Mouse (Mus musculus) hindbrain, embryonic 16.5 days (tissue): ENCODE results near the gene 4931414P19Rik. TPM values are rescaled to one million over a fixed set of nuclear protein-coding genes. Genes with fewer than 3 reads are reported as not detected.
A peak's percentile ranks its signal among the peaks of the same experiment; 100 is the strongest.

ENCODE experiments used
- ATAC-seq: fragments of 200-750 bp; cut with Nextera tagmentation; 2 replicates; pipeline ENCODE4 v1.8.0; 2017; ENCODE audit warnings: moderate TSS enrichment, moderate library complexity
- H3K27ac ChIP-seq: fragments of 300-500 bp; sonication (generic); 2 replicates; pipeline ENCODE4 v1.5.1; 2014; ENCODE audit warnings: low read depth, mild to moderate bottlenecking, control low read depth, low read length, moderate library complexity
- H3K27me3 ChIP-seq: fragments of 300-500 bp; sonication (generic); replicated peaks from 2 replicates; pipeline ENCODE4 v1.6.1; 2014; ENCODE audit warnings: low read length; ENCODE audit not compliant: control insufficient read depth, insufficient read depth
- H3K36me3 ChIP-seq: fragments of 300-500 bp; sonication (generic); 2 replicates; pipeline ENCODE4 v1.6.1; 2014; ENCODE audit warnings: mild to moderate bottlenecking, low read length, moderate library complexity, mixed read lengths; ENCODE audit not compliant: control insufficient read depth, insufficient read depth
- H3K4me1 ChIP-seq: fragments of 300-500 bp; sonication (generic); 2 replicates; pipeline ENCODE4 v1.6.1; 2014; ENCODE audit warnings: low read depth, low read length; ENCODE audit not compliant: control insufficient read depth, insufficient read depth
- H3K4me2 ChIP-seq: fragments of 300-500 bp; sonication (generic); 2 replicates; pipeline ENCODE4 v1.6.1; 2014; ENCODE audit warnings: mild to moderate bottlenecking, low read length, control low read depth, moderate library complexity
- H3K4me3 ChIP-seq: fragments of 300-500 bp; sonication (generic); 2 replicates; pipeline ENCODE4 v1.5.1; 2014; ENCODE audit warnings: mild to moderate bottlenecking, low read length, control low read depth, moderate library complexity
- H3K9ac ChIP-seq: fragments of 300-500 bp; sonication (generic); 2 replicates; pipeline ENCODE4 v1.6.1; 2014; ENCODE audit warnings: low read depth, mild to moderate bottlenecking, control low read depth, low read length, moderate library complexity
- H3K9me3 ChIP-seq: fragments of 300-500 bp; sonication (generic); 2 replicates; pipeline ENCODE4 v1.6.1; 2014; ENCODE audit warnings: mild to moderate bottlenecking, low read length, moderate library complexity; ENCODE audit not compliant: control insufficient read depth
- WGBS: fragments of 180-500 bp; shearing (Covaris S2); extraction: QIAGEN DNeasy Blood & Tissue Kit; methylation state at CpG from one replicate; pipeline ENCODE4 v1.1.7; 2014; 5-methylcytosine and 5-hydroxymethylcytosine counted together
- polyA plus RNA-seq: library from polyadenylated mRNA; unstranded; fragments of >200 nt; fragmentation: Nextera tagmentation; extraction: Ambion mirVana; gene quantifications from 2 replicates; pipeline ENCODE4 v1.2.1, GENCODE M21; 2015

The 4931414P19Rik gene
- polyA plus RNA-seq, 1 experiment from 2014 or later = 5.5 TPM

- Histone ChIP-seq H3K4me3 (peak overlapping the region; percentile 68), H3K36me3 (no peaks in the 10 kb centered on the region), H3K27ac (peak overlapping the region; percentile 98), H3K9ac (peak overlapping the region; percentile 85; the same call in 1 of the 2 replicates), H3K4me2 (peak overlapping the region; percentile 66), H3K9me3 (no peaks in the 10 kb centered on the region), H3K27me3 (no peaks in the 10 kb centered on the region), H3K4me1 (peaks cover 17% of the 10 kb centered on the region)
- WGBS = 35% methylated on average over 4 of the region's 4 CpGs
- no peak; the same call in 1 of the 2 replicates for ATAC-seq
Observed at GRCm38 (mm10) chr14:54602613-54603012, 3.2 kb downstream of the 4931414P19Rik start.

DNA sequence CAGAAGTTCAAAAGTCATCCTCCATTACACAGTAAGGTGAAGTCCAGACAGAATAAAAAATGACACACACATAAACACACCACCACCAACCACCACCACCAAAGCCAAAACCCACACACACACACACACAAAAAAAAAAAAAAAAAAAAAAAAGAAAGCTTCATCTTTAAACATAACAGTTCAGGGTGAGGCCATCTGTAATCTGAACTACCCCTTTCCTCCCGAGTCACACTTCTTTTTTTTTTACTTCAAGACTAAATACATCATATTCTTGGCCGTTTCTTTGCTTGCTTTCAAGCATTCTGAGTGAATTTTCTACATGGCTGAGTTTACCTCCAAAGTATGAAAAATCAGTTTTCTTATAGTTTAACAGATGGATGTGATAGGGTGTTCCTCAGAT, 4.2 kb downstream of the 4931414P19Rik start:
- Histone ChIP-seq H3K9me3 (no peaks in the 10 kb centered on the region), H3K4me2 (no peak overlapping the region), H3K27me3 (no peaks in the 10 kb centered on the region), H3K27ac (no peak overlapping the region), H3K36me3 (no peaks in the 10 kb centered on the region), H3K4me3 (no peak overlapping the region), H3K9ac (no peak overlapping the region), H3K4me1 (peaks cover 17% of the 10 kb centered on the region)
- no peak for ATAC-seq
- 68% methylated on average over 2 of the region's 2 CpGs for WGBS

DNA sequence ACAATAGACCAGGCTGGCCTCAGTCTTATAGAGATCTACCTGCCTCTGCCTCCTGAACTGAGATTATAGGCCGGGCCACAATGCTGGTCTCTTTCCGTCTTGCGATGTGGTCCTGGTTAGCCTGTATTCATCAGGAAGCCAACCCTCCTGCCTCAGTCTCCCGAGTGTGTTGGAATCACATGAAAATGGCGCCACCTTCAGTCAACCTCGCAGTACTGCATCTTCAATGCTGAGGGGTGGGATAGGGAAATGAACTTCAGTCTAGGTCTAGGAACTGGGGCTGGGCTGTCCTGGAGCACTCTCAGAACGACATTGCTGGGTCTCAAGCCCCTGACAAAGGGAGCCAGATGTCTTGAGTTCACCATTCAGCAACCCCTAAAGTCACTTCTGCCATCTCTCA, 8.7 kb downstream of the 4931414P19Rik start:
- H3K4me1 ChIP-seq = peaks cover 7% of the 10 kb centered on the region
- no peaks in the 10 kb centered on the region; the same call in 1 of the 2 replicates for H3K36me3 ChIP-seq
- H3K27me3 ChIP-seq = no peaks in the 10 kb centered on the region
- 79% methylated on average over 7 of the region's 7 CpGs for WGBS
- H3K27ac ChIP-seq = no peak overlapping the region
- H3K9ac ChIP-seq = no peak overlapping the region
- H3K4me3 ChIP-seq = no peak overlapping the region
- no peak for ATAC-seq
- no peaks in the 10 kb centered on the region for H3K9me3 ChIP-seq
- H3K4me2 ChIP-seq = no peak overlapping the region

DNA sequence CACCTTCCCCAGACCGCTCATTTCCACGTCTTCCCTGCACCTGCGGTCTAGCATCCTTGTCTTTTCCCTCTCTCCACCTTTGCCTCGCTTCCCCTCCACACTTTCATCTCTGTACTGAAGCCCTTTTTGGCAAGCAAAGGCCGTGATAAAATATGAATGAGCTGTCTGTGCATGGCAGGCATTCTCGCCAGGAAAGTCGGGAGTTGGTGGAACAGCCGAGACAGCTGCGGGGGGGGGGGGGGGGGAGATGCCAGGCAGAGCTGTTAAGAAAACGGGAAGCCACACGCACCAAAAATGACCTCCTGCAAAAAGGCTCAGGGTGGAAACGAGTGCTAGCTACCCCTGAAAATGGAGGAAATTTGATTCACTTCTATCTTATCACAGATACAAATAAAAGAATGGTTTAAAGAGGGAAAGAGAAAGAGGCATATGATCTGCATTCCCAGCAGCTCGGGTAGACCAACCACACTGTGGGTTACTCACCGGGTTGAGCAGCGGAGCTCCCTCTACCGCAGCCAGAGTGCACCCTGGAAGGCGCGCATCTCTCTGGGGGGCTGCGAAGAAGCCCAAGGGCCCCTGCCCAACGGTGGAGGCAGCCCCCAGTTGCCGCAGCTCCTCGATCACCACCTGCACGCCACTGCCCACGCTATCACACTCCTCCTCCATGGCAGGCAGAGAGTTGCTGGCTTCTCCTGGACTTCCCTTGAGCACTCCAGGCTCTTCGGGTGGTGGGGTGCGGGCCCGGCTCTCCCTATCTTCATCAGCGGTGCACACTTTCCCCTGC, 11.0 kb downstream of the 4931414P19Rik start:
- H3K9ac ChIP-seq = no peak overlapping the region

DNA sequence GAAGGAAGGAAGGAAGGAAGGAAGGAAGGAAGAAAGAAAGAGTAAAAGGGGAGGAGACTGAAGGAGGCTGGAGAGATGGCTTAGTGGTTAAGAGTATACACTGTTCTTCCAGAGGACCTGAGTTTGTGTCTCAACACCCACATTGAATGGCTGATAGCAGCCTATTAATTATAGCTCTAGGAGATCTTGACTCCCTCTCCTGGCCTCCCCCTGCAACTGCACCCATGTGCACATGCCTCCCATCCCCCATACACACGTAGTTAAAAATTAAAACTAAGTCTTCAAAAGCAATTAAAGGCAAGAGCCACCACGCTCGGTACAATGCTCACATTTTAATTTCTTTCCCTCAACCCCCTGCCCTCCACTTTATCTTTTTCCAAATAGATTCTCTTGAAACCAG, 11.7 kb downstream of the 4931414P19Rik start:
- Histone ChIP-seq H3K36me3 (peaks cover 2% of the 10 kb centered on the region; the same call in 1 of the 2 replicates), H3K4me3 (no peak overlapping the region), H3K4me2 (no peak overlapping the region), H3K27ac (no peak overlapping the region), H3K9me3 (no peaks in the 10 kb centered on the region), H3K27me3 (no peaks in the 10 kb centered on the region), H3K4me1 (peaks cover 7% of the 10 kb centered on the region), H3K9ac (no peak overlapping the region)
- ATAC-seq = no peak
- WGBS = 91% methylated on average over 3 of the region's 3 CpGs

More for the DNA sequence above, 11.0 kb downstream of the 4931414P19Rik start:
- Histone ChIP-seq H3K27me3 (no peaks in the 10 kb centered on the region), H3K9me3 (no peaks in the 10 kb centered on the region), H3K4me1 (peaks cover 7% of the 10 kb centered on the region), H3K4me2 (no peak overlapping the region), H3K27ac (no peak overlapping the region), H3K36me3 (peaks cover 2% of the 10 kb centered on the region; the same call in 1 of the 2 replicates), H3K4me3 (no peak overlapping the region)
- 0 out of 2 replicates have a peak, but pooled peaks have one; percentile 25 for ATAC-seq
- WGBS = 68% methylated on average over 28 of the region's 28 CpGs

DNA sequence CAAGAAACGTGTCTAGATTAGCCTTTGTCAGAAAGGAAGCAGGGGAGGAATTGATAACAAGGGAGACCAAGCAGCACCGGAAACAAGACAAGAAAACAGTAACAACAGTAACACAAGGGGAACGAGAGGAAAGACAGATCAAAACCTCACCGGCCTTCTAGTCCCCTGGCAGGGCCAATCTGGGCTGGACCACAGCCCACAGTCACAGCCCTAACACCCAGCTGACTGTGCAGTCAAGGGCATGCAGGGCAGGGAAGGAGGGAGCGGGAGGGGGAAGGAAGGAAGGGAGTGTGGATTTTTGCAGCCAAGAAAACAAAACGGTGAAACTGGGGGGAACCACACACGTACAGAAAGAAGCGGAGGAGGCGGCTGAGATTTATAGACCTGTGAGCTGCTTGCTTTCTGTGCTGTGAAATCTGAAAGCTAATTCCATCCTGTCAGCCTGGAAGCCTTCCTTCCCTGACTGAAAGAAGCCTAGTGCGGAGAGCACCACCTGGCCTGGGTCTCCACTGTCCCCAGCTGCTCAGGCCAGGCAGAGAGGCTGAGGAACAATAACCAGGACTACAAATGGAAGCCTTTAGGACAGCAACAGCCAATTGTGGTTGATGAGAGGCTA, 13.4 kb downstream of the 4931414P19Rik start:
- Histone ChIP-seq H3K4me1 (peaks cover 7% of the 10 kb centered on the region), H3K4me3 (no peak overlapping the region), H3K9me3 (no peaks in the 10 kb centered on the region), H3K27me3 (no peaks in the 10 kb centered on the region), H3K27ac (peak overlapping the region; percentile 39; the same call in 1 of the 2 replicates), H3K9ac (peak overlapping the region; percentile 38), H3K4me2 (no peak overlapping the region), H3K36me3 (peaks cover 2% of the 10 kb centered on the region; the same call in 1 of the 2 replicates)
- peak; percentile 37; the same call in 1 of the 2 replicates for ATAC-seq
- 51% methylated on average over 10 of the region's 10 CpGs for WGBS

- Histone ChIP-seq H3K9ac (no peak overlapping the region), H3K27ac (no peak overlapping the region), H3K4me3 (no peak overlapping the region), H3K4me1 (peaks cover 7% of the 10 kb centered on the region), H3K27me3 (no peaks in the 10 kb centered on the region), H3K36me3 (peaks cover 2% of the 10 kb centered on the region; the same call in 1 of the 2 replicates), H3K4me2 (no peak overlapping the region), H3K9me3 (no peaks in the 10 kb centered on the region)
- no peak for ATAC-seq
- WGBS = 91% methylated on average over 16 of the region's 16 CpGs
Observed at GRCm38 (mm10) chr14:54591056-54591455, 14.7 kb downstream of the 4931414P19Rik start.

- 47% methylated on average over 7 of the region's 7 CpGs for WGBS
- ATAC-seq = no peak
- H3K27me3 ChIP-seq = no peaks in the 10 kb centered on the region
Observed at GRCm38 (mm10) chr14:54583681-54584338, 22.0 kb downstream of the 4931414P19Rik start.

DNA sequence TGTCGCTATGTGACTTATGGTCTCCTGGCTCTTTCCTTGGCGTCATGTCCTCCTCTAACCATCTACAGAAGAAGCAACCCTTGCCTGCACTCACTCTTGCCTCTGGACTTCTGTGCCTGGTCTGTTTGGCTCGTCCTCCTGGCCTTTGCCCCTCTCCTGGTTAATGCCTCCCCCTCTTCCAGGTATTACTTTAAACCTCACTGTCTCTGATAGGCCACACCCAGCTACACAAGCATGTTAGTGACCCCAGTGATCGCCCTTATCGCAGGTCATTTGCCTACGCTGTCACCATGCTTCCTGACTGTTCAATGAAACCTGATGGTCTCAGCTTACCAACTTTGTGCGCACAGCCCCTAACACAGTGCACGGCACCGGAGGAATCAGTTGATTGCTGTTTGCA, 23.3 kb downstream of the 4931414P19Rik start:
- ATAC-seq = no peak
- no peaks in the 10 kb centered on the region for H3K9me3 ChIP-seq
- H3K4me3 ChIP-seq = no peak overlapping the region
- peaks cover 7% of the 10 kb centered on the region for H3K4me1 ChIP-seq
- H3K4me2 ChIP-seq = no peak overlapping the region
- no peak overlapping the region for H3K27ac ChIP-seq
- peaks cover 7% of the 10 kb centered on the region for H3K36me3 ChIP-seq
- H3K27me3 ChIP-seq = no peaks in the 10 kb centered on the region
- H3K9ac ChIP-seq = no peak overlapping the region
- 95% methylated on average over 9 of the region's 9 CpGs for WGBS

More at GRCm38 (mm10) chr14:54583681-54584338, 22.0 kb downstream of the 4931414P19Rik start:
- Histone ChIP-seq H3K4me3 (no peak overlapping the region), H3K9me3 (no peaks in the 10 kb centered on the region), H3K36me3 (peaks cover 7% of the 10 kb centered on the region), H3K27ac (no peak overlapping the region), H3K9ac (no peak overlapping the region), H3K4me2 (no peak overlapping the region), H3K4me1 (no peaks in the 10 kb centered on the region)
